Mouse (Mus musculus): ENCODE measurements around the gene Tbc1d24.

DNA sequence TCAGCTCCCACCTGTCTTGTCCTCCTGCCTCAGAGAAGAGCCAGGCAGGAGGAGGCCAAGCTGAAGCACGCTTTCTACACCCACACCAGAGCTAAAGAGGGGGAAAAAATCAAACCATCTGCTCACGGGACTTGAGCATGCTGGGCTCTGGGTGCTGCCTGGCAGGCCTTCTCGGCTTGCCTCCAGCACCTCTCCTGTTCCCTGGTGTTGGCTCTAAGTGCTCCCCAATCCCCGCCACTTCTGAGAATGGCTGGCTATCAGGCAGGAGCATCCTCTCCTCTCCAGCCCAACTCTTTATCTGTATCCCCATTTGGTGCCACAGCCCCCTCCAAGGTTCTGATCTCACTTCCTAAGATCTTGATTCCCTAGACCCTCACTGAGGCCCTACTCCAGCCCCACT, 6.1 kb downstream of the Tbc1d24 start:
- TF ChIP-seq POLR2A (IDR thresholded peaks at IDR 0.05; ENCODE audit: low read depth, low read length) (no peak), CTCF (IDR thresholded peaks at IDR 0.05; ENCODE audit: borderline replicate concordance, insufficient read depth, low read length) (no peak)

All from embryonic fibroblast, embryonic 13.5 days (primary cell).